Mouse (Mus musculus): ENCODE measurements around the gene Smagp.

Smagp gene

DNA sequence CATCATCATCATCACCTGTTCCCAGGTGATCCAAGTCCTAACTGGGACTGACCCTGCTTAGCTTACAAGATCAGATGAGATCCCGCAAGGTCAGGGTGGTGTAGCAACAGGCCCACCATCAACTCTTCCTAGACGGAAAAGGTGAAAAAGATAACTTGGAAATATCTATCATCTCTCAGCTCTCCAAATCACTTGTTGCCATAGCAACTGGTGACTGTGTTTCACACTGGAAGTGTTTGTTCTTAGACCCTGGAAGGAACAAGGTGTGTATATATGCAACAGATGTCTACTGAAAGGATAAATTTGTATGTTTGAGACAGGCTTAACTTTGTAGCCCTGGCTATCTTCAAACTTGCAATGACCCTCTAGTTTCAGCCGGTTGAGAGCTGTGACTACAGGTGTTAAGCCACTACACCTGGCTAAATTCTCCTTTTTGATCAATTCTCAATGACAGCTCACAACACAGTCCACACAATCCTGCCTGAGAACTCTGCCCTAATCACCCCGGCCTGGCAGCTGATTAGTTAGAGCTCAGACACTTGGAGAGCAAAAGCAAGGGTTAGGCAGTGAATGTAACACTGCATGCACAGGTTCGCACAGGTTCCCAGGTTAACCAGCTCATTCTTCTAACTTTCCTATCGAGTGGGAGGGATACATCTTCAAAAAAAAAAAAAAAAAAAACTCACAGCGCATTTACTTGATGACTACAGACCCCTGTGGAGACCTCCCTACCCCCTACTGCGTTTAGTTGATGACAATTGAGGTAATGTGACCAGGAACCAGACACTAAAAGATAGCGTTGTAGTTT, 28.9 kb upstream of the Smagp start:
- peak; percentile 46 to 51 for DNase-seq

- DNase-seq = peak; percentile 87 to 92
Measured at GRCm38 (mm10) chr15:100664813-100665274, 28.1 kb upstream of the Smagp start.

- no peak for DNase-seq
Measured at GRCm38 (mm10) chr15:100660805-100661204, 24.1 kb upstream of the Smagp start.

DNA sequence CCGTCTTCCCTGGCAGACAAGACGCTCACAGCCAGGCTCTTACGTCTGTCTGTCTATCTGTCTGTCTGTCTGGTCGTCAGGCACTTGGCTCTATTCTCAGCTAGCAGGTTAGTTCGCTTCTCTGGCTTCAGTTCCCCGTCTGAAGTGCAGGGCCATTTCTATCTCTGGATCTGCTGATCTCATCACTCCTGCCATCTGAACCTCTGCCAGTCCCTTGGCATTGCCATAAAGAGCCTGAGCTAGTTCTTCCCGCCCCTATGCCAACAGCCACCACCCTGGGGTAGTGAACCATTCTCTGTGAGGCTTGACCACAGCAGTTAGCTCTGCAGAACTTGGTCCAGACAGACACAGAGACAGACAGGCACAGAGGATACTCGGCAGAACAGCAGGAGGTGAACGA, 23.6 kb upstream of the Smagp start:
- no peak for DNase-seq

DNA sequence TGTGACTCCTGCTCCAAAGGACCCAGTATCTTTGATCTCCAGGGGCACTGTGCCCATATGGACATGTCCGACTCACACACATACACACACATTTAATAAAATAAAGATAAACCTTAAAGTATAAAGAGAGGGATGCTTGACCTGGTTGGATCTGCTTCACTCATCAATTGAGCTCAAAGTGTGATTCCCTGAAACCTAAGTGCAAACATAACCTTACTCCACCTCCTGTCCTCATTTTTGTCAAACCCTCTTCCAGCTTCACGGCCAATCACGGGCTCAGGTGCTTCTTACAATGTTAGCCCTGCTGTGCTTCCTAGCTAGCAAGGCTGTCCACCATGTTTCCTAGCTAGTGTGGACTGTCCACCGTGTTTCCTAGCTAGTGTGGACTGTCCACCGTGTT, 18.5 kb upstream of the Smagp start:
- DNase-seq = no peak

GRCm38 (mm10) chr15:100654271-100654670, 17.5 kb upstream of the Smagp start:
- DNase-seq = no peak

GRCm38 (mm10) chr15:100651610-100652009, 14.9 kb upstream of the Smagp start:
- DNase-seq = no peak

- DNase-seq = no peak
Measured at GRCm38 (mm10) chr15:100650111-100650510, 13.4 kb upstream of the Smagp start.

- no peak for DNase-seq
Measured at GRCm38 (mm10) chr15:100646161-100646560, 9.4 kb upstream of the Smagp start.

- no peak for DNase-seq
Measured at GRCm38 (mm10) chr15:100642451-100642850, 5.7 kb upstream of the Smagp start.

GRCm38 (mm10) chr15:100641226-100641810, 4.6 kb upstream of the Smagp start:
- no peak for DNase-seq

GRCm38 (mm10) chr15:100639972-100640750, 3.4 kb upstream of the Smagp start:
- DNase-seq = no peak

GRCm38 (mm10) chr15:100637661-100638060, 921 bp upstream of the Smagp start:
- peak; percentile 60 to 66 for DNase-seq

DNA sequence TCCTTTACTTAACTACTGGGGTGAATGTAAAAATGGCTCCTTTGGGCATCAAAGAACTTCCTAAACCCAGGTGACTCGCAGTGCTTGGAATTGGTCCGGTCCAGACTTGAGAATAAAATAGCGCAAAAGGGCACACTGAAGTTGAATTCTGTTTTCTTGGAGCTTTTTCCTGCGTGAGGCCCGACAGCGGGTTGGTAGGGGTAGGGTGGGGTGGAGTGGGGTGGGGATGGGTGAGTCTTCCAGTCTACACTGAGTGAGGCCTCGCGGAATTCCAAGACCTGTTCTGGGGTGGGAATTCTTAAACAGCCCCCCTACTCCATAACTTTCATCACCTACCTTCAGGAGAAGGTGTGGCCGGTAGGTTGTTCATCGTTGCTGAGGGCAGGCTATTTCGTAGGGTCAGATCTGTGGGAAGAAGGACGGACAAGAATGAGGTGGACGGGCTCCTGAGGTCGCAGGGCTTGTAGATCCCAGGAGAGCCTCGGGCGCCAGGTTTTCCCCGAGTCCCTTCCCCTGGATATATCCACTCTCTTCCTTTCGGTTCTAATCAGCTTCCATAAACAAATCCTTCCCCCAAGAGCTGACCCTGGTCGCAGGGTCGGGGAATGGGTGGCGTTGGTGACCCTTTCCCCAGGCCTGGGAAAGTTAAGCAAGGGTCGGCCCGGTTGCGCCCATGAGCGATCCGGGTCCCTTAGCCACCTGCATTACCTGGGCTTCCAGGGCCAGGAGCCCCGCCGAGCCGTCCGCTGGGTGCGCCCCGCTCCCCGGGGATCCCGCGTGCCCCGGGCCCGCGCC, 692 bp downstream of the Smagp start:
- DNase-seq = no peak

DNA sequence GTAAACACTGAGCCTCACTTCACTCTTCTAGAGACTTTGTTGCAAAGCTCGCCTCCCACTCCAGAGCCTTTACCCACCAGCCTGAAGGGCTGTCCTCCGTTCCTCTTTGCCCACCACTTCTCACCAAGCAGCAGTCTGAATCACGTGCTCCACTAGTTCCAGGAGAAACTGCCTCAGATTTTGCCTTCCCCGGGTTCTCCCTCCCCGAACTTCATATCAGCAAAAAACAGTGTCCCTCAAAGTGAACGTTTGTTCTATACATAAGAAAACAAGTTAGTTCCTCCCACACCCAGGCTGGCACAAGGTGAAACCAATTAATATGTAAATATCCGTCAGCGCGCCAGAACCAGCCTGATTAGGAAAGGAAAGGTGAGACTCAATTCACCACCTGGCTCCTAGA, 1.5 kb downstream of the Smagp start:
- peak in 1 of 2 experiments; percentile 36 for DNase-seq

DNA sequence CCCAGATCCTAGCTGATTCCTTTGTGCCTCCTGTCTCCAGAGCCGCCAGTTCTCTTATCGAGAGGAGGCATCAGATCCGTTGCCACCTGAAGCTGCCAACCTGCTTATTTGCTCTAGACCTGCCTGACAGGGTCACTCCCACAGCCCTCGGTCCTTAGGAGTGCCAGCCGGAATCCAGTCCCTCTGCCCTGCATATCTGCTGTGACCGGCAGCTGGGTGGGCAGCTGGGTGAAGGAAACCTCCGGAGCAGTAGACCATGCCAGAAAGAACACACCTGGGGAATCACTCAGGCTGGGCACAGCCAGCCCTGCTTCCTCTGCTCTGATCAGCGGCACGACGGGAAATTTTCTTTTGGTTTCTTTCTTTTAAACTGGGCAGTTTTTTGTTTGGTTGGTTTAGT, 3.4 kb downstream of the Smagp start:
- peak; percentile 28 to 35 for DNase-seq

DNA sequence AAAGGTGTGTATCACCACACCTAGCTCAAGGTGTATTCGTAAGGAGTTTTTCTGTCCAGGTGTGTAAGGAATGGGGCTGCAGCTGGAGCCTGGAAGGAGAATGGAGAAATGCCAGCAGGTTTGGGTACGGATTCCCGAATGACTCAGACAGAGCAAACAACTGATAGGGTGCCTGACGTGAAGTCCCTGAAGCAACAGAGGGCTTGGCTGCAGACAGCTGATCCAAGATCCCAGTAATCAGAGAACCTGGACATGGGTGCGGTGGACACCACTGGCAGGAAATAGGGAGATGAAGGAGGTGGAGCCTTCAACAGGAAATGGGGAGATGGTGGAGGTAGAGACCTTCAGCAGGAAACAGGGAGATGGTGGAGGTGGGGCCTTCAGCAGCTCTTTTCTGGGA, 4.4 kb downstream of the Smagp start:
- no peak for DNase-seq

- no peak for DNase-seq
Measured at GRCm38 (mm10) chr15:100631454-100632170, 5.1 kb downstream of the Smagp start.

DNA sequence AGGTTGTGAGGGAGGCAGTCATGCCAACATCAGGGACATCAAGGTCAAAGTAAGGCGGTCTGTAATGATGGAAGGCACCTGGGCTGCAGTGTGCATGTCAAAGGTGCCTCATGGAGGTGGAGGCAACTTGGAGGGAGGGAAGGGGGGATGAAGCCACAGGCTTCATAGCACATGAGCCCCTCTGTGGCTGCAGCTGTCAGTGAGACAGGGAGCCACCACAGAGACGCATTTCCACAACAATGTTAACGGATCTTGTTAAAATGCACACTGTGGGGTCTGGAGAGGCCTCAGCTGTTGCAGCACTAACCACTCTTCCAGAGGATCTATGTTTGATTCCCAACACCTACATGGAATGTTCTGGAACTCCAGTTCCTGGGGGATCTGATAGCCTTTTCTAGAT, 6.6 kb downstream of the Smagp start:
- no peak for DNase-seq

DNA sequence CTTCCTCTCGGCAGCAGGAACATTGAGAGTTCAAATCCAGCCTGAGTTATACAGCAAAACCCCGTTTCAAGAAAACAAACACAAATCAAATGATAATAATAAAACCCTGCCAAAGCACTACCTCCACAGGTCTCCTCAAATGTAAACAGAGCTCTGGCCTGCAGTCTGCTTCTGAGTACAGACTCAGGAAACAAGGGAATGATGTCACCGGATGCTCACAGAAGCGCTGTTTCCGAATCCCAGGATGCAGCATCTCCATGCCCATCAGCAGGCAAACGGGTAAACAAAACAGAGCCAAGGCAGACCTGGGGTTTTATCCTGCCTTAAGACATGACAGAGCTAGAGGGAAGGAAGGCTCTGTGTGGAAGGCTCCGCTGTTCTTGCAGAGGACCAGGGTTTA, 7.9 kb downstream of the Smagp start:
- DNase-seq = no peak

GRCm38 (mm10) chr15:100627774-100628370, 8.9 kb downstream of the Smagp start:
- no peak for DNase-seq

- DNase-seq = peak in 1 of 2 experiments; percentile 52
Measured at GRCm38 (mm10) chr15:100627287-100627686, 9.5 kb downstream of the Smagp start.

Measured in B cell, adult 2 months (primary cell).